Mouse (Mus musculus) midbrain, embryonic 14.5 days (tissue): ENCODE measurements around the gene Ntng1. TPM values are rescaled to one million over a fixed set of nuclear protein-coding genes. Genes with fewer than 3 reads are reported as not detected.

Source experiments
- ATAC-seq: fragments of 200-750 bp; cut with Nextera tagmentation; 2 replicates; pipeline ENCODE4 v1.8.0; 2017; ENCODE audit warnings: moderate number of reproducible peaks, moderate library complexity; ENCODE audit not compliant: low FRiP score, low TSS enrichment
- DNase-seq: peaks from one replicate; pipeline ENCODE4 v3.0.0-alpha.2; 2015
- H3K27ac ChIP-seq: fragments of 300-500 bp; sonication (generic); replicated peaks from 2 replicates; pipeline ENCODE4 v1.5.1; 2014; ENCODE audit warnings: mild to moderate bottlenecking, low read depth, low read length, moderate library complexity
- H3K27me3 ChIP-seq: fragments of 300-500 bp; sonication (generic); 2 replicates; pipeline ENCODE4 v1.6.1; 2014; ENCODE audit warnings: low read length, control low read depth, mixed read lengths; ENCODE audit not compliant: control insufficient read depth, insufficient read depth
- H3K36me3 ChIP-seq: fragments of 300-500 bp; sonication (generic); 2 replicates; pipeline ENCODE4 v1.6.1; 2014; ENCODE audit warnings: low read length, control low read depth; ENCODE audit not compliant: control insufficient read depth, insufficient read depth
- H3K4me1 ChIP-seq: fragments of 300-500 bp; sonication (generic); 2 replicates; pipeline ENCODE4 v1.6.1; 2014; ENCODE audit warnings: mild to moderate bottlenecking, antibody characterized with exemption, low read length, control low read depth; ENCODE audit not compliant: control insufficient read depth, insufficient read depth
- H3K4me2 ChIP-seq: fragments of 300-500 bp; sonication (generic); 2 replicates; pipeline ENCODE4 v1.6.1; 2014; ENCODE audit warnings: mild to moderate bottlenecking, low read length, moderate library complexity
- H3K4me3 ChIP-seq: fragments of 300-500 bp; sonication (generic); replicated peaks from 2 replicates; pipeline ENCODE4 v1.5.1; 2014; ENCODE audit warnings: low read depth, low read length
- H3K9ac ChIP-seq: fragments of 300-500 bp; sonication (generic); replicated peaks from 2 replicates; pipeline ENCODE4 v1.6.1; 2014; ENCODE audit warnings: mild to moderate bottlenecking, low read length, moderate library complexity
- H3K9me3 ChIP-seq: fragments of 300-500 bp; sonication (generic); 2 replicates; pipeline ENCODE4 v1.6.1; 2016; ENCODE audit warnings: low read length, control low read depth, mixed read lengths; ENCODE audit not compliant: control insufficient read depth
- WGBS: fragments of 180-500 bp; shearing (Covaris S2); extraction: QIAGEN DNeasy Blood & Tissue Kit; methylation state at CpG from one replicate; pipeline ENCODE4 v1.1.7; 2014; 5-methylcytosine and 5-hydroxymethylcytosine counted together
- polyA plus RNA-seq: library from polyadenylated mRNA; unstranded; fragments of >200 nt; fragmentation: Nextera tagmentation; extraction: Ambion mirVana; gene quantifications from 2 replicates; pipeline ENCODE4 v1.2.1, GENCODE M21; 2014

Ntng1 gene
- polyA plus RNA-seq, 1 experiment from 2014 or later, result 29.9 TPM

DNA sequence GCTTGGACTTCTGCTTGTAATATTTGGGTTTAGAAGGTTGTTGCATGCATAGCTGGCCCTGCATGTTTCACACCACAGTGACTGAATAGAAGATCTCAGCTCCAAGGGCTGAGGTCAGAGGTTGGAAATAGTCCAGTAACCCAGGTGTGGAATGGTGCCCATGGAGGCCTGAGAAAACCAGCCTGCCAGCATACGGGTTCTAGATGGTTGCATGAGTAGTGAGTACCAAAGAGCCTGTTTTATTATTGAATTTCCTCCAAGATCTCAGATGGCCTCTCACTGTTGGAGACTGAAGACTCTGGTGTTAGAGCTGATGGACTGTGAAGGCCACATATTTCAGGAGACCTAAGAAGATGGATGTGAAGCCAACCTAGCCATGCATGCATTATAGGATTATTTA is 285.5 kb downstream of the Ntng1 start:
- WGBS, result 84% methylated on average over 1 of the region's 1 CpGs
- Histone ChIP-seq H3K9ac (no peak overlapping the region), H3K27ac (no peak overlapping the region), H3K27me3 (no peaks in the 10 kb centered on the region), H3K4me2 (no peak overlapping the region), H3K9me3 (no peaks in the 10 kb centered on the region), H3K4me1 (no peaks in the 10 kb centered on the region), H3K4me3 (no peak overlapping the region), H3K36me3 (no peaks in the 10 kb centered on the region)
- ATAC-seq (no peak), DNase-seq (no peak)

DNA sequence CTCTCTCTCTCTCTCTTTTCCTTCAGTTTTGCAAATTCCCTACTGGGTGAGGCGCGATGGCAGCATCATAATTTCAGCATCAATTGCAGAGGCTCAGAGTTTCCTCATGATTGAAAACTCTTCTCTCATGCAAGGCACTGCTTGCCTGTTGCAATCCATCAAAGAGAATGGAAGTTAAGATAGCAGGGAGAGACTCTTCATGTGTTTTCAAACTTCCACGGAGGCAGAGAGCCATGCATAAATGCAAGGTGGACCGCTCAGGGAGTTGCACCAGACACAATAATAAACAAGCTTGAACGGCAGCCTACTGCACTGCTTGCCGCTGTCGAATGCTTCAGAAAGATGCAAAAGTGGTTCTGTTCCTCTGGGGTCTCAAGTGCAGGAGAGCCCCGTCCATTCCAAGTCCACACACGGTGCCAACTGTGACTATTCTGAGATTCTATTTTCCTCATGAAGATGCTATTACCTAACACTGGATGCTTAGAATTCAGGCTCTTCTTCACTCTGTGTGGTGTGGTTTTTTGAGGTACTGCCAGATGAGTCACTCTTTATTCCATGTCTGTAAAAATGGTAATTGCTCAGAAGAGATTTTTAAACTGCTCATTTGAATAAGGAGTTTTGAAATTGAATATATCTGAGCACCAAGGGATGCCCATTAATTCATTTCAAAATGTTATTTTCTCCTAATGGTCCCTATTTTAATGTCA is 289.2 kb downstream of the Ntng1 start:
- ATAC-seq (no peak), DNase-seq (no peak)
- H3K36me3 ChIP-seq, result no peaks in the 10 kb centered on the region
- H3K9me3 ChIP-seq, result no peaks in the 10 kb centered on the region
- no peaks in the 10 kb centered on the region for H3K27me3 ChIP-seq
- WGBS, result 84% methylated on average over 9 of the region's 9 CpGs
- no peak overlapping the region for H3K27ac ChIP-seq
- H3K4me1 ChIP-seq, result no peaks in the 10 kb centered on the region
- H3K4me2 ChIP-seq, result no peak overlapping the region
- H3K9ac ChIP-seq, result no peak overlapping the region
- no peak overlapping the region for H3K4me3 ChIP-seq

DNA sequence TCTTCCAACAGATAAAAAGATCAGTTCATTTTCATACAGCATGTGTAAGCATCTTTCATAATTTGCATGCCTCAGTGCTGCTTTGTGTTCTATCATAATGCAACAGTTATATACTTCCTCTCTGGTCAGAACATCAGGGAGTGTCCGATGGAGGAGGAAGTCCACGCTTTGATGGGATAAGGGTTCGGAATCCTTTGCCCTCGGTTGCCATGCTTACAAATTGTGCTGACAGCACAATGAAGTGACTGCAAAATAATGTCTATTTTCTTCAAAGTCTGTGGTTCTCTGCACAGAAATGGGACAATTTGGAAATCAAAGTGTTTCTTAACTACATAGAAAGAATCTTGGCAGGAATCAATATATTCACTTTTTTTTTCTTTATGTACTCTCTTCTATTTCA is 297.2 kb downstream of the Ntng1 start:
- Histone ChIP-seq H3K4me2 (no peak overlapping the region), H3K36me3 (no peaks in the 10 kb centered on the region), H3K9ac (no peak overlapping the region), H3K4me3 (no peak overlapping the region), H3K27ac (no peak overlapping the region), H3K27me3 (no peaks in the 10 kb centered on the region), H3K9me3 (no peaks in the 10 kb centered on the region), H3K4me1 (no peaks in the 10 kb centered on the region)
- DNase-seq (no peak), ATAC-seq (no peak)
- WGBS, result 35% methylated on average over 4 of the region's 4 CpGs

DNA sequence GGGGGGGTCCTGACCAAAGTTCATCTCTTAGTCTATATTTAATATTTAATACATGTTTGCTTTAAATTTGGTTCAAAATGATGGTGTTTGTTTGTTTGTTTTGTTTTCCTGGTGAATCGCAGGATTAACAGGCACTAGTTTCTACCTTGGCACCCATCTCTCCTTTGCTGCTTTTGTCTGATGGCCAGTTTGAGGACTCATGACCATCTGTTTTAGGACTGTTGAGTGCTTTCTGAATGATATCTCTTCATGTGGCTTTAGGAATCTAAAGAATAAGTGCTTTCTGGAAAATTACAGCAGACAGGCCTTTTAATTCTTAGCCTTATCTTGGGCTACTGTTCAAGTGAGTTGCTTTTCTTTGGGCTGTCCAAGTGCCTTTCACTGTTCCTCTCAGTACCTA is 318.0 kb downstream of the Ntng1 start:
- Histone ChIP-seq H3K36me3 (no peaks in the 10 kb centered on the region), H3K9ac (no peak overlapping the region), H3K4me2 (no peak overlapping the region), H3K27me3 (no peaks in the 10 kb centered on the region), H3K4me1 (no peaks in the 10 kb centered on the region), H3K27ac (no peak overlapping the region), H3K9me3 (no peaks in the 10 kb centered on the region), H3K4me3 (no peak overlapping the region)
- WGBS, result 90% methylated on average over 1 of the region's 1 CpGs
- ATAC-seq (no peak), DNase-seq (no peak)

DNA sequence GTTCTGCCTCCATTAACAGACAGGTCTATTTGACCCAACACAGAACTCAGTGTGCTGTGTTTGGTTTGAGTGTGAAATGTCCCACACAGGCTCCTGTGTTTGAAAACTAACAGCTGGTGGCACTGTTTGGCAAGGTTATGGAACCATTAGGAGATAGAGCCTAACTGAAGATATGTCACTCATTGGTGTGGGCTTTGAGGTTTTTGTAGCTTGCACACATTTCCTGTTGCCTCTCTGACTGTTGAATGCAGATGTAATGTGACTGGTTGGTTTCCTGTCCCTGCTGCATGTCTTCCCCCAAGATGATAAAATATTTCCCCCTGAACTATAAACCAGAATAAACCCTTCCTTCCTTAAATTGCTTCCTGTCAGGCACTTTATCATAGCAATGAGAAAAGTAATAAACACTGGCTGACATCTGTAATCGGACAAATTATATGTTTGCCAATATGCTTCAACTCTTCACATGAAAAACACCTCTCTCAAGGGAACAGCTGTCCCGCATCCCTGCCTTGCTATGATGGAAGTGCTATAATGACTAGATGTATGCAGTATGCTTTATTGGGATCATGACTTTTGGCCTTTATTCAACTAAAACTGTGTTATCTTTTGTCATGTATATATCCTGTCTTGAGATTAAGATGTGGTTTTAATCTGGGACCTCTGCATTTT is 320.9 kb downstream of the Ntng1 start:
- no peaks in the 10 kb centered on the region for H3K36me3 ChIP-seq
- no peak overlapping the region for H3K27ac ChIP-seq
- no peak overlapping the region for H3K9ac ChIP-seq
- WGBS, result 90% methylated on average over 2 of the region's 2 CpGs
- H3K4me1 ChIP-seq, result no peaks in the 10 kb centered on the region
- no peak overlapping the region for H3K4me2 ChIP-seq
- no peaks in the 10 kb centered on the region for H3K27me3 ChIP-seq
- no peak overlapping the region for H3K4me3 ChIP-seq
- DNase-seq (no peak), ATAC-seq (no peak)
- no peaks in the 10 kb centered on the region for H3K9me3 ChIP-seq

DNA sequence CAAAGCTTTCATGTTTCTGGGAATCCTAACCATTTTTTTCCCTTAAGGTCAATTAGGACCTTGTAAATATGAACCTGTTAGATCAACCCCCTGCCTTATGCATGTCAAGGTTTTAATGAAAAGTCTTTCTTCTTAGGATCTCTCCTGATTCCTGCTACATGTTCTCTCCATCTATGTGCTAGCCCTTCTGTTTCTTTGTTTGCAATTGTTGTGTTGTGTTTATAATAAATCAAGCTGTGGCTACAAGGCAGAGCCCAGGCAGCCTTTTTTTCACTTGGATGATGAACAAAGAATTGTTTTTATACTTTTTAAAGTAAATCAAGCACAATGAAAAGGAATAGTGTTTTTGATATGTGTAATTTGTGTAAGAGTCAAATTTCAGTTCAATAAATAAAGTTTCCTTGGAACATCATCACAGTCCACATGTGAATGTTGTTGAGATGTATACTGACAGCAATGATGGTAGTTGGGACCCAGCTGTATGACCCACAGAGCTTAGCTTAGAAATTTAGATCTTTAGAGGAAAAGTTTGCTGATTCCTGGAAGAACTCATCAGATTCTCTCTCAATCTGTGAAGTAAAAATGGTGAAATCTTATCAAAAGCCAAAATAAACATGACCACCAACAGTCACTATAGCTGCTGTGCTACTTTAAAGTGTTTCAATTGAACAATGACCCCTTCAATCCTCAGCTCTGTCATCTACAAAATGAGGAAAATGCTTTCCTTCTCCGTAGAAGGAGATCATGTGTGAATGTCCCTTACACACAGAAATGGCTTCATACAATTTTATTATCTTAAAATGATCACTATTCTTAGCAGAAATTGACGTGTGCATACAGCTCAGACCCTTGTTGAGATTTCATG is 324.8 kb downstream of the Ntng1 start:
- no peaks in the 10 kb centered on the region for H3K9me3 ChIP-seq
- H3K27ac ChIP-seq, result no peak overlapping the region
- H3K27me3 ChIP-seq, result no peaks in the 10 kb centered on the region
- ATAC-seq, result no peak
- H3K36me3 ChIP-seq, result no peaks in the 10 kb centered on the region
- DNase-seq, result no peak
- H3K4me2 ChIP-seq, result no peak overlapping the region
- no peaks in the 10 kb centered on the region for H3K4me1 ChIP-seq
- H3K9ac ChIP-seq, result no peak overlapping the region
- no peak overlapping the region for H3K4me3 ChIP-seq
- 86% methylated on average over 2 of the region's 2 CpGs for WGBS

DNA sequence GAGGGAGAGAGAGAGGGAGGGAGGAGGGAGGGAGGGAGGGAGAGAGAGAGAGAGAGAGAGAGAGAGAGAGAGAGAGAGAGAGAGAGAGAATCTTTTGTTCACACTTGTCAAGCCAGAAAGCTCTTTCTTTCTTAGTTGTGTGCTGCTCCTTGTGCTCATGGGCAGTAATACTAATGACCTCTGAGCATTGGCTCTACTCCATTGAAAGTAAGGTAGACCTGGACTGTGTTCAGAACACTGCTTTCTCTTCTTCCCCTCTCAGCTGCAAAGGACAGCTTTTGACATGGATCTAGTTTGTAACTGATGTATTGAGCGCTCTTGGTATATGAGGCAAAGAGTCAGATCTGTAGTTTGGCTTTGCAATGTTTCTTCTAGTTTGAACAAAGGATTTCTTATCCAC is 334.7 kb downstream of the Ntng1 start:
- no peaks in the 10 kb centered on the region for H3K27me3 ChIP-seq
- DNase-seq (no peak), ATAC-seq (no peak)
- 94% methylated on average over 1 of the region's 1 CpGs for WGBS
- H3K4me1 ChIP-seq, result no peaks in the 10 kb centered on the region
- H3K9ac ChIP-seq, result no peak overlapping the region
- H3K4me3 ChIP-seq, result no peak overlapping the region
- H3K27ac ChIP-seq, result no peak overlapping the region
- no peak overlapping the region for H3K4me2 ChIP-seq
- no peaks in the 10 kb centered on the region for H3K9me3 ChIP-seq
- H3K36me3 ChIP-seq, result no peaks in the 10 kb centered on the region

DNA sequence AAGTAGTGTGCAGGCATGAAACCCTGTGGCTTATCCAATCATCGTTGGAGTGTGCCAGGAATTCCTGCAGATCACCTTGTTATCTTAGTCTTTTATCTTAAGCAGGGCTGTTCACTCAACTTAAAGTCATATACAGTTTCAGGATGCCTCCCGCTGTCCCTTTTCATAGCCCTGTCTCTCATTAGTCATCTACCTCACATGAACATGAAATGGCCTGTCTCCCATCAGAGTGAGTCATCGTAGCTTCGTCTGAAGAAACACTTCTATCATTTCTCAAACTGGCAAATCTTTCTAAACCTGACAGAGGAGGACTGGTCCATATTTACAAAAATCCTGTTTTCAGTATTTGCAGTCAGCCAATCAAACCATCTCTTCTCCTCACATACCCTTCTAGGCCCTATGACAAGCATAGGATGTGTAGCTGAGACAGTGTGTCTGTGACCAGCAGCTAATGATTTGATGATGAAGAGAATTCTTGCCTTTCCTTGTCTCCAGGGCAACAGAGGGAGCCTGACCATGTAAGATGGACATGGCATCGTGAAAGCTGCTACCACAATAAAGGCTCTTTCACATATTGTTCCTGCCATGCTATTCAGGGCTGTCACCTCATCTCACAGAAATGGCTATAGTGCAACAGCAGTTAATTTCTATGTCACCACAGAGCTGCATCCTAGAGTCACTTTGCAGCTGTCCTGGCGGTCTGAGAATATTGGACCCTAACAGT is 336.4 kb downstream of the Ntng1 start:
- Histone ChIP-seq H3K4me2 (no peak overlapping the region), H3K9ac (no peak overlapping the region), H3K27me3 (no peaks in the 10 kb centered on the region), H3K4me3 (no peak overlapping the region), H3K9me3 (no peaks in the 10 kb centered on the region), H3K4me1 (no peaks in the 10 kb centered on the region), H3K27ac (0 out of 2 replicates have a peak overlapping the region, but pooled peaks have one; percentile 9), H3K36me3 (no peaks in the 10 kb centered on the region)
- DNase-seq (no peak), ATAC-seq (no peak)
- WGBS, result 59% methylated on average over 6 of the region's 6 CpGs
